Mouse (Mus musculus): ENCODE measurements around the gene Trim34a. TPM values are rescaled to one million over a fixed set of nuclear protein-coding genes. Genes with fewer than 3 reads are reported as not detected.

Trim34a gene
- total RNA-seq, 1 experiment from 2014 or later = 49.1 TPM

Other genes with a start within 250 kb of the Trim34a start
- not detected in 2 replicates for gene Olfr638, start 245.7 kb upstream of the Trim34a start, total RNA-seq (2017)
- 0.13 TPM in 1 of 2 replicates, not detected in the other for gene Olfr639, start 227.2 kb upstream of the Trim34a start, total RNA-seq (2017)
- not detected in 2 replicates for gene Olfr640, start 218.9 kb upstream of the Trim34a start, total RNA-seq (2017)
- gene Olfr641, start 209.0 kb upstream of the Trim34a start, total RNA-seq (2017) = not detected in 2 replicates
- 0.56 TPM in 1 of 2 replicates, not detected in the other for gene Olfr642, start 191.8 kb upstream of the Trim34a start, total RNA-seq (2017)
- not detected in 2 replicates for gene 4930516K23Rik, start 183.0 kb upstream of the Trim34a start, total RNA-seq (2017)
- 0.10 and 0.38 TPM in 2 replicates for gene Olfr644, start 172.6 kb upstream of the Trim34a start, total RNA-seq (2017)
- not detected in 2 replicates for gene Olfr645, start 159.0 kb upstream of the Trim34a start, total RNA-seq (2017)
- 0.38 TPM in 1 of 2 replicates, not detected in the other for gene Olfr646, start 139.6 kb upstream of the Trim34a start, total RNA-seq (2017)
- 0.25 TPM in 1 of 2 replicates, not detected in the other for gene Ubqln5, start 114.6 kb upstream of the Trim34a start, total RNA-seq (2017)
- not detected in 2 replicates for gene Olfr643, start 107.1 kb upstream of the Trim34a start, total RNA-seq (2017)
- gene Ubqln3, start 101.2 kb upstream of the Trim34a start, total RNA-seq (2017) = 0.13 and 0.30 TPM in 2 replicates
- gene Ubqlnl, start 93.9 kb upstream of the Trim34a start, total RNA-seq (2017) = 0.05 TPM in 1 of 2 replicates, not detected in the other
- 2.5 TPM in 1 of 2 replicates, not detected in the other for gene Olfm5, start 79.6 kb upstream of the Trim34a start, total RNA-seq (2017)
- not detected in 2 replicates for gene Olfr648, start 61.1 kb upstream of the Trim34a start, total RNA-seq (2017)
- not detected in 2 replicates for gene Olfr649, start 48.5 kb upstream of the Trim34a start, total RNA-seq (2017)
- 9.3 and 16.7 TPM in 2 replicates for gene Trim6, start 25.7 kb upstream of the Trim34a start, total RNA-seq (2017)
- gene Trim5, start 43.6 kb downstream of the Trim34a start, total RNA-seq (2017) = 13.5 and 21.6 TPM in 2 replicates
- gene Trim12a, start 71.0 kb downstream of the Trim34a start, total RNA-seq (2017) = 124 and 139 TPM in 2 replicates
- 0.63 and 1.0 TPM in 2 replicates for gene Trim34b, start 85.0 kb downstream of the Trim34a start, total RNA-seq (2017)
- 48.6 and 57.0 TPM in 2 replicates for gene Trim12c, start 108.9 kb downstream of the Trim34a start, total RNA-seq (2017)
- gene Trim30b, start 125.4 kb downstream of the Trim34a start, total RNA-seq (2017) = 9.2 and 19.9 TPM in 2 replicates
- gene Trim30c, start 156.4 kb downstream of the Trim34a start, total RNA-seq (2017) = 2.8 and 5.3 TPM in 2 replicates
- gene Trim30a, start 220.7 kb downstream of the Trim34a start, total RNA-seq (2017) = 57.1 and 71.2 TPM in 2 replicates

Data from hematopoietic stem cell, adult 5-6 weeks (primary cell).